Comparison of ENCODE assay signal across 7 mouse cellular contexts in genomic region chr5:52833005-52833404, GRCm38 (mm10). TPM values are rescaled to one million over a fixed set of nuclear protein-coding genes. Genes with fewer than 3 reads are reported as not detected.
DNase-seq lines count a peak whose midpoint lies in the region; ATAC-seq lines count a peak whose summit lies in the region.

No protein-coding gene starts in this region.

- peak; percentile 18; the same call in 1 of the 2 replicates for ATAC-seq in liver, embryonic 12.5 days
- no peak for ATAC-seq in neural tube, embryonic 13.5 days (ENCODE audit: low read depth)

- H3K9ac ChIP-seq in liver, embryonic 12.5 days: peak overlapping the region; percentile 50
- H3K9ac ChIP-seq in neural tube, embryonic 13.5 days: peak overlapping the region; percentile 65; the same call in 1 of the 2 replicates

- H3K36me3 ChIP-seq in liver, embryonic 12.5 days: peaks cover 18% of the 10 kb centered on the region
- H3K36me3 ChIP-seq in neural tube, embryonic 13.5 days: peaks cover 15% of the 10 kb centered on the region; the same call in 1 of the 2 replicates

- peaks cover 3% of the 10 kb centered on the region; the same call in 1 of the 2 replicates for H3K9me3 ChIP-seq in liver, embryonic 12.5 days (replicated peaks)
- no peaks in the 10 kb centered on the region for H3K9me3 ChIP-seq in neural tube, embryonic 13.5 days

- peak overlapping the region; percentile 79 for H3K4me3 ChIP-seq in liver, embryonic 12.5 days
- peak overlapping the region; percentile 60 for H3K4me3 ChIP-seq in neural tube, embryonic 13.5 days

- peak overlapping the region; percentile 95 for H3K4me2 ChIP-seq in liver, embryonic 12.5 days
- peak overlapping the region; percentile 80 for H3K4me2 ChIP-seq in neural tube, embryonic 13.5 days

- intact Hi-C loops in heart, postnatal 10 days (cut with DNase I): loop anchor here (5.0 kb wide), 1 partner anchor 51 kb away; no protein-coding TSS in a partner anchor

- peak overlapping the region; percentile 88 for H3K27ac ChIP-seq in liver, embryonic 12.5 days
- H3K27ac ChIP-seq in neural tube, embryonic 13.5 days (replicated peaks): peak overlapping the region; percentile 83

- no peaks in the 10 kb centered on the region for H3K27me3 ChIP-seq in liver, embryonic 12.5 days (replicated peaks)
- H3K27me3 ChIP-seq in neural tube, embryonic 13.5 days: no peaks in the 10 kb centered on the region

- H3K4me1 ChIP-seq in liver, embryonic 12.5 days: peaks cover 34% of the 10 kb centered on the region
- H3K4me1 ChIP-seq in neural tube, embryonic 13.5 days (replicated peaks): peaks cover 23% of the 10 kb centered on the region

- peak; percentile 62 for DNase-seq in spleen, adult 12 weeks (ENCODE audit: low spot score)
- DNase-seq in spleen, adult 18-20 months: no peak
- DNase-seq in cerebellum, adult 9-11 months: peak; percentile 44
- DNase-seq in heart, postnatal 10 days: peak; percentile 29 to 40
- DNase-seq in layer of hippocampus, postnatal 36 days: no peak

RNA-seq across cellular contexts. Expression of gene Anapc4, which starts 0.8 kb away (rescaled TPM):
- total RNA-seq in heart, postnatal 10 days (2021): 10 to 100 TPM; 48.4 to 48.6 TPM
- 34.3 and 39.3 TPM in 2 replicates for polyA plus RNA-seq in liver, embryonic 12.5 days (2016; fragmentation: Nextera tagmentation; extraction: Ambion mirVana)
- 112 and 128 TPM in 2 replicates for polyA plus RNA-seq in neural tube, embryonic 13.5 days (2015; fragmentation: Nextera tagmentation; extraction: Ambion mirVana)
- total RNA-seq in layer of hippocampus, postnatal 36 days (2021): 10 to 100 TPM; 67.6 to 71.4 TPM

RNA-seq across cellular contexts. Expression of gene Zcchc4, which starts 57.8 kb away (rescaled TPM):
- 1 to 10 TPM; 6.3 to 7.8 TPM for total RNA-seq in heart, postnatal 10 days (2021)
- polyA plus RNA-seq in liver, embryonic 12.5 days (2016; fragmentation: Nextera tagmentation; extraction: Ambion mirVana): 11.9 and 12.6 TPM in 2 replicates
- 10.9 and 11.4 TPM in 2 replicates for polyA plus RNA-seq in neural tube, embryonic 13.5 days (2015; fragmentation: Nextera tagmentation; extraction: Ambion mirVana)
- 10 to 100 TPM; 10.5 to 11.7 TPM for total RNA-seq in layer of hippocampus, postnatal 36 days (2021)

Comparison
In these comparisons a context has a peak if more than half of its experiments do, and no peak if none do; other contexts are left out.
1. DNase-seq: peak in spleen, adult 12 weeks (single experiment), cerebellum, adult 9-11 months (single experiment) and heart, postnatal 10 days (2 of 2); none in spleen, adult 18-20 months (0 of 2) and layer of hippocampus, postnatal 36 days (0 of 2).